Mouse (Mus musculus): Measurements from ENCODE around the gene Cnr2.

Cnr2 gene

GRCm38 (mm10) chr4:135967086-135967760, 72.0 kb downstream of the Cnr2 start:
- no peak for DNase-seq (ENCODE audit: low read depth)

- no peak for DNase-seq (ENCODE audit: low read depth)
These were observed 73.2 kb downstream of the Cnr2 start for GRCm38 (mm10) chr4:135968271-135968869.

- DNase-seq (ENCODE audit: low read depth), result no peak
These were observed 74.0 kb downstream of the Cnr2 start for GRCm38 (mm10) chr4:135969070-135969750.
